Mouse (Mus musculus) heart, adult 8-10 months (tissue): ENCODE measurements around the gene Prss28. TPM values are rescaled to one million over a fixed set of nuclear protein-coding genes. Genes with fewer than 3 reads are reported as not detected.

Experiments used
- DNase-seq: peaks from one replicate; pipeline ENCODE4 v3.0.0; 2022; ENCODE audit warnings: low spot score
- total RNA-seq, 4 experiments: library from RNA; stranded (reverse); gene quantifications; 2 replicates each; pipeline ENCODE4 v1.2.4; 2022

The Prss28 gene
- not detected for total RNA-seq

DNA sequence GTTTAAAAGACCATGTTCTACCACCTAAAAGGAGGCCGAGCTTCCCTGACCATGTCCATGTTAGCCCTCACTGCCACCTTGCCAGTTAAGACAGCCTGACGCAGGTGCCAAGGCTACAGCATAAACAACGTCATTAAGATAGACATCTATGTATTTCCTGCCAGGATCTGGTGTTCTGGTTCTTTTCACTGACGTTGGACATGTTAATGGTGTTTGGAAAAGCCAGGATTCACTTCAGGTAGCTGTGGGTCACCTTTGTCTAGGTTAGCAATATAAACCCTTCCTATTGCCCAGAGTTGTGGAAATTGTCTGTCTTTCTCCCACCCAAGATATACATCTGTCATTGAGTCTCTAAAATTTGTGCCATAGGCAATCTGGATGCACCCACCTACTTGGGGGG, at the start of gene Prss28:
TSS of gene Prss28 (plus strand) at position 301 of the 400 bp plus-strand sequence.
- DNase-seq = no peak

DNA sequence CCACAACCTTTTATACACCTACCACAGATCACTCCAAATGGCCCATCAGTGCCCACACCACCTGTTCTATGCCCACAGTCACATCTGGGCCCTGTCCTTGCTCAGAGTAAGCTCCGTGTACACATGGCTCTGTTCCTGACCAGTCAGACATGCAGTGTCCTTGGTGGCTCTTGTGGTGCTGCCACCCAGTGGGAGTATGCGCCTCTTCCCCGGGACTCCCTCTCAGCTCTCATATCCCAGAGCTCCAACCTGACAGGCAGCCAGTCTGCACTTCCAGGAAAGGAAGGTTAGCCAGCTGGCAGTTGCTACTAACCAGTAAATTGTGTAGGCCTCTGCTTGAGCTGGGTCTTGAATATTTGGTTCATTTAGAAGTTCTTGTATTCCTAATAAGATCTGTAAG, 44.0 kb upstream of the Prss28 start:
- DNase-seq = peak; percentile 51

GRCm38 (mm10) chr17:25270795-25271335, 37.6 kb upstream of the Prss28 start:
- DNase-seq = no peak

GRCm38 (mm10) chr17:25272326-25272725, 36.1 kb upstream of the Prss28 start:
- no peak for DNase-seq

- DNase-seq = peak; percentile 20
Observed at GRCm38 (mm10) chr17:25272951-25273705, 35.3 kb upstream of the Prss28 start.

DNA sequence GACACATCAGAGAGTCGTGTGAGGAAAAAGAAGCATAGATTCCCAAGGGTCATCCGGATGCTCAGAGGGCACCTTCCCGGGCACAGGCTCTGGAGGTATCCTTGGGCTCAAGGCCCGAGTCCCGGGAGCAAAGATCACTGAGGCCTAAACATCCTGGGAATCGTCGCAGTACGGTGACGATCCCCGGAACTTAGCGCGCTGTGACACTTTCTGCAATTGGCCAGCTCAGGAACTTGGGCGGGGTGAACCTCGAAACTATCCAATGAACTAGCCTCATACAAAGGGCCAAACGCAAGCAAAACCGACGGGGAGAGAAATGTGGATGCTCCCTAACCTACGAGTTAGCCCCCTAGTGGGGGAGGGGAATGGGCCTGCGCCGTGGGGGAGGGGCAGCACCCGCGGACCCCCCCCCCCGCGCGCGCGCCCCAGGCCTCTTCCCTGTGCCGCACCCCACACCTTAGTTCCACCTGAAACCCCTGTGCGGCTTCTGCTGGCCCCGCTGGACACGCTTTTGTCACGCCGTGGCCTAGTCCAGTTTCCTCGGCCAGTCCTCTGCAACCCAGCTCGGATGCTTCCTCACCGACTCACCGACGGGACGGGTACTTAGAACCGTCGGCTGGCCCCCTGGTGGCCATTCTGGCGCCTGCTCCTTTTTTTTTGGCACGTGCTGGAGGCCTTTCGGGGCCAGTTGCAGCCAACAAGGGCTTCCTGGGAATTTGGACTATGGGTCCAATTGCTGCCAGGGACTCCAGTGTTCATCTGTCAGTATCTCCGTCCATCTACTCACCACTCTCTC, 34.5 kb upstream of the Prss28 start:
- DNase-seq = peak; percentile 99

DNA sequence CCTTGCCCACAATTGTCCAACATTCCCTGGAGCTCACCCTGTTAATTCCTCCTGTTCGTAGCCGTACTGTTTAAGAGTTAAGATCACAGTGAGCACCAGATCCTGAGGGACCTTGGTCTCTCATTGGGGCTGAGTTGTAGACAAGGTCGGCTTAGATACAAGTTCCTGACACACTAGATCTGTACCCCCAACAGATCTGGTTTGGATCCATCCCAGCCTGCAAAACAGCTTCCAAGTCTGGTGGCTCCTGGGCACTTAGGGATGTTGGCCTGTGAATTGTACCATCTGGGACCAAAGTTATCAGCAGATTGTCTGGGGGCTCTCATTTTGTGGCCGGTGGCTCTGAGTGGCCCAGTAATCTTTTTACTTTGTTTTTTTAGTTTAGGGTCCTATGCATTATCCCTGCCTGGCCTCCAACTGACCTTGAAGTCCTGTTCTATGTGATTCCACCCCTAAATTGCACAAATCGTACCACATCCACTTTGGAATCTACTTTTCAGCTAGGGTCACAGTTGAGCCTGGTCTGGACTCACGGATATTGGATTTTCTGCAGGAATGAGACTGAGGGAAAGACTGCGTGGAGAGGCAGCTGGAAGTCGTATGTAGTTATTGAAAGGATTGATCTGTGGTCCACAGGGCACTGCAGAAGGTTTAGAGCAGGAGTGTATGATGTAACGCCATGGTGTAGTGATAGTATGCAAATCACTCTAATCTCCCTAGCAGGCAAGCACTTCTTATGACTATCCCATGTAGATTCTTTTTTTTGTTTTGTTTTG, 33.7 kb upstream of the Prss28 start, which contains the start of gene Ube2i:
TSS of gene Ube2i (minus strand) at position 52 of the 776 bp plus-strand sequence.
- no peak for DNase-seq

- no peak for DNase-seq
Observed at GRCm38 (mm10) chr17:25275833-25276232, 32.6 kb upstream of the Prss28 start.

DNA sequence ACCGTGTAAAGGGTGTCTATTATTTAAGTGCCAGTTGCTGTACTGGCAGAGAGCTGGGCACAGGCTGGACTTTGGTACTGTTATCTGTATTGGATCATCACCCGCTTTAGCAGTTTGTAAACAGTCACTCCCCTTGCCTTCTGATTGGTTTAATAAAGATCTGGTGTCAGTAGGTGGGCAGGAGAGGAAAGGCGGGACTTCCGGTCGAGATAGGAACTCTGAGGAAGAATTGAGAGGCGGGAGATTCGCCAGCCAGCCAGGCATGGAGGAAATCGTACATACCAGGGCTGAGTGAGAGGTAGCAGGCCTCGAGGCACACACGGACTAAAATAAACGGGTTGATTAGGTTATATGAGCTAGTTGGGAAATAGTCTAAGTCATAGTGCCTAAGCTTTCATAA, 26.3 kb upstream of the Prss28 start:
- DNase-seq = peak; percentile 51

DNA sequence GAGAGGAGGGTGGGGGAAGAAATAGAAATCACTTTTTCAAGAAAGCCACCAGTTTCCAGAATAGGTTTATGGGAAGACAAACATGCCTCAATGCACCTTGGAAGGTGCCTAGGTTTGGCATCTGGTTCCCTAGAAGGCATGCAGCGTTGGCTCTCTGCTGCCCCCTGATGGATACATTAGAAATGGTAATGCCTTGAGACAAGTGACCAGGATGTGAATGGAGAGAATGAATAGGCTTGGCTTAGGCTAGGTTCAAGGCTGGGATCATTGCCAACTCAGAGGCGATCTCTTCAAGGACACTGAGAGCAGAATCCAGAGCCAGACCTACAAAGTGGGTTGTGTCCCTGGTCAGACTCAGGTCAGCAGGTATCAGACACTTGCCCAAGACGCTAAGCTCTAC, 23.4 kb upstream of the Prss28 start:
- peak; percentile 67 for DNase-seq

DNA sequence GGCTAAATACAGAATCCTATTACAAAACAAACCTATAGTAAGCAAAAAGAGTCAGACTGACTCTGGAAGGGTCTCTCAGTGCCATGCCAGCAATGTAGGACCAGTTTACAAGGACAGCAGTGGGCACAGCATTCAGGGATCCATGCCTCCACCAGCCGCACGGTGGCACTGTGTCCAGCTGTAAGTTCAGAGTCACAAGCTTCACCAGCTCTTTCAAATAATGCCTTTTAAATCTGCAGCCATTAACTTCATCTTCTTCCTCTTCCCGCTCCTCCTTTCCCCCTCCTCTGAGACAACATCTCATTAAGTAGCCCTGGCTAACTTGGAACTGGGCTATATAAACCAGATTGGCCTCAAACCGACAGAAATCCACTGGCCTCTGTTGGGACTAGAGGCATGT, 19.6 kb upstream of the Prss28 start:
- DNase-seq = no peak

- no peak for DNase-seq
Observed at GRCm38 (mm10) chr17:25290411-25290810, 18.0 kb upstream of the Prss28 start.

DNA sequence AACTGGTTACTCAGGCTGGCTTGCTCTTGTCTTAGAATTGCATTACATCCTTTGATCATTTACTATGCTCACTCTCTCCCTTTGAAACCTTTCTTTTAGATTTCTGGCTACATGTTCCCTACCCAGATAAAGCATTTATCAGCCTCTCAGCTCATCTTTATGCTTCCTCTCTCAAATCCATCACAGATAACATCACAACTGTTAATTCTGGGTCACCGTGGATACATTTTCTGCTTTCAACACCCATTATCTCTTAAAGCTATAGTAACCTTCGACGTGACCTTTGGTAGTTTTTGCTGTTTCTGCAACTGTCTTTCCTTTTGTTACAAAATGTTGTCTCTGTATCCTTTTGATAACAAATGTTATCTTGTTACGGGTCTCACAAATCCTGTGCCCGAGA, 15.0 kb upstream of the Prss28 start:
- no peak for DNase-seq

DNA sequence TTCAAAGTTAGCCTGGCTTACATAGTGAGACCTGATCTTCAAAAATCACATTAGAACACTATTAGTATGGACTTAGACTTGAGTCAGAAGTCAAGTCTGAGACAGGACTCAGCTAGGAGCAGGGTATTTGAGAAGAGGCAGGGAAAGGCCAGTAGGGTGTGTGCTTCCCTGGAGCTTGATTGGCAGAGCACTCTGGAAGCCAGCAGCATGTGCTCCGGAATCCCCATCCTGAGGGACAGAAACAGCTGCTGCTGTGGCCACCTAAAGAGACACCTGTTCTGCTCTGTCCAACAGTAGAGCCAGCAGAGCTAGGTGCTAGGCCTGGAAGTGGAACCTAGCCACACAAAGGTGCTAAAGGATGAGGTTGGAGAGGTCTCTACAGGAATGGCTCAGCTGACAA, 14.3 kb upstream of the Prss28 start:
- DNase-seq = no peak

GRCm38 (mm10) chr17:25298094-25298493, 10.4 kb upstream of the Prss28 start, which contains the start of gene Prss34:
TSS of gene Prss34 (plus strand) at chr17:25298394.
- no peak for DNase-seq

DNA sequence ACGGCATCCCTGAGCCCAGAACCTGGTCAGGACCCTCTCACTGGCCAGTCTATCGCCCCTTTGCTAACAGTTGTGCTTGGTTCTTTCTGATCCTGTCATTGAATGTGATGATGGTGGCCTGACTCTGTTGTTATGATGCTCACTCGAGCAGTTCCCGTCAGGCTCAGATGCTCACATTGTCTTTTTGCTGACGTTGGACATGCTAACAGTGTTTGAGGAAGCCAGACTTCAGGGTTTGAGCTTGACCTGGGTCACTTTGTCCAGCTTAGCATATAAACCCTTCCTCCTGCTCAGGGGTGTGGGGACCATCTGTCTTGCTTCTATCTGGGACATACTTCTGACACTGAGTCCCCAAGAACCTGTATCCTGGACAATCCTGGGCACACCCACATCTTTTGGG, 9.9 kb downstream of the Prss28 start, which contains the start of gene Prss29:
TSS of gene Prss29 (plus strand) at position 301 of the 400 bp plus-strand sequence.
- DNase-seq = no peak

- DNase-seq = no peak
Observed at GRCm38 (mm10) chr17:25320819-25321218, 12.4 kb downstream of the Prss28 start.

DNA sequence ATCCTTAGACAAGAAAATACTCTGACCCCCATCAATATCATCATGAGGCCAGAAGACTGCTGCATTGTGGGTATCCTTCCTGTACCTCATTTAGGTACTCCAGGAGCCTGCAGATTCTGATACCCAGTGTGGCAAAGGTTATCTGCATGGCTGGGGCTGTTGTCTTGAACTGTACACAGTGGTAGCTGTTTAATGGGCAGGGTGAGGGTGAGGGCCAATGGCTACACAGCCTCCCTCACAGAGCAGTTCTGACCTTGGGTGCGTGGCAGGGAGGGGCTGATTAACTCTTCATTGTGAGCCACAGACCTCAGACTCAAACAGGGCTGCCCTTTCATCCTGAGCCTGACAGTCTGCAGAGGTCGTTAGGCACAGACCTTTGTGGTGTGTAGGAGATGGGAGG, 14.5 kb downstream of the Prss28 start:
- DNase-seq = no peak

DNA sequence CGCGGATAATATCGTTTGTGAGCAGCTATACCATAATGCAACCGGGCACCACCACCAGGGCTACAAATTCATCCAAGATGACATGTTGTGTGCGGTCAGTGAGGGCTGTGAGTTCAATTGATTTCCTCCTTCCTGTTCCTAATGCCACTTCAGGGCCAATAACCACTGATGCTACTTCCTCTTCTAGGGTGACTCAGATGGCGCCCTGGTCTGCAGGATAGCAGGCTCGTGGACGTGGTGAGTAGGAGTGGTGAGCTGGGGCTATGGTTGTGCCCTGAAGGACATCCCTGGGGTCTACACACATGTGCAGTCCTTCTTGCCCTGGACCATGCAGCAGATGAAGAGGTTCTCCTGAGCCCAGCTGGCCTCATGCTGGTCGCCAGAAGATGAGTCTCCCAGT, 23.9 kb downstream of the Prss28 start:
- no peak for DNase-seq

GRCm38 (mm10) chr17:25333943-25334342, 25.5 kb downstream of the Prss28 start:
- peak; percentile 3 for DNase-seq

DNA sequence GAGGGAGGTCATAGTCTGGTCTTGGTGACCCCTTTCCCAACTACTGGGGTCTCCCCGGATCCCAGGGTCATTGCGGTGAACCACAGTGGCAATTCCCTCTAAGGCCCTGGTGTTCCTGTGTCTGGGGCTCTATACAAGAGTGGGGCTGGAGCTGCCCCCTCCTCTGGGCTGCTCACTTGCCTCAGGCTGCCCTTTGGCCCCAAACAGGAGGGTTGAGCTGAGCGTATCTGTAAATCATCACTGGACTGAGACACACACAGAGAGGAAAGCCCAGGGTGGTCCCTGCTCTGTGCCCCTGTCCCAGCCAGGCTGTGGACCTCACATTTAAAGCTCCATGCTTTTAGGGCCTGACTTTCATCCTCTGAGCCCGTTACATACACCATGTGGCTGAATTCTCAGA, 29.8 kb downstream of the Prss28 start:
- DNase-seq = no peak

- DNase-seq = no peak
Observed at GRCm38 (mm10) chr17:25340003-25340402, 31.6 kb downstream of the Prss28 start.
